Mouse (Mus musculus): ENCODE measurements around the gene Sp6.

- no peak for TF ChIP-seq CTCF (IDR thresholded peaks at IDR 0.05; ENCODE audit: low read depth)
- TF ChIP-seq EP300 (optimal IDR thresholded peaks at IDR 0.05) = peak; percentile 58
These were observed 33.2 kb upstream of the Sp6 start for GRCm38 (mm10) chr11:96980021-96980420.
